Mouse (Mus musculus) ES-Bruce4 (cell line): ENCODE data around the gene Rnf19b. TPM values are rescaled to one million over a fixed set of nuclear protein-coding genes. Genes with fewer than 3 reads are reported as not detected.

Experiments
- H3K27ac ChIP-seq: 2 replicates; pipeline ENCODE4 v1.5.1; 2012; ENCODE audit warnings: low read length, inconsistent platforms; ENCODE audit not compliant: insufficient read depth
- H3K27me3 ChIP-seq: 2 replicates; pipeline ENCODE4 v1.6.1; 2012; ENCODE audit warnings: mild to moderate bottlenecking, low read length, inconsistent platforms; ENCODE audit not compliant: control insufficient read depth, poor library complexity, insufficient read depth, severe bottlenecking
- H3K36me3 ChIP-seq: 2 replicates; pipeline ENCODE4 v1.6.1; 2012; ENCODE audit warnings: inconsistent platforms, mild to moderate bottlenecking, low read length, moderate library complexity; ENCODE audit not compliant: control insufficient read depth, poor library complexity, insufficient read depth, severe bottlenecking
- H3K4me1 ChIP-seq: one replicate; pipeline ENCODE4 v1.8.1; 2011; ENCODE audit warnings: low read length; ENCODE audit not compliant: control insufficient read depth, insufficient read depth
- H3K4me3 ChIP-seq: 2 replicates; pipeline ENCODE4 v1.5.1; 2011; ENCODE audit warnings: low read depth, mild to moderate bottlenecking, low read length
- H3K9ac ChIP-seq: 2 replicates; pipeline ENCODE4 v1.6.1; 2012; ENCODE audit warnings: low read depth, mild to moderate bottlenecking, inconsistent platforms; ENCODE audit not compliant: poor library complexity, severe bottlenecking
- H3K9me3 ChIP-seq: replicated peaks from 2 replicates; pipeline ENCODE4 v1.6.1; 2012; ENCODE audit warnings: mild to moderate bottlenecking, low read length, inconsistent platforms; ENCODE audit not compliant: control insufficient read depth, poor library complexity, insufficient read depth, severe bottlenecking
- CTCF ChIP-seq: IDR thresholded peaks from one replicate; pipeline ENCODE4 v1.8.1; 2011; ENCODE audit warnings: low read depth, low read length
- EP300 ChIP-seq: IDR thresholded peaks from 2 replicates; pipeline ENCODE4 v1.6.1; 2011; ENCODE audit warnings: low read depth, low read length; ENCODE audit not compliant: insufficient read depth
- POLR2A ChIP-seq: IDR thresholded peaks from one replicate; pipeline ENCODE4 v1.8.1; 2011; ENCODE audit warnings: low read length; ENCODE audit not compliant: insufficient read depth
- polyA plus RNA-seq: library from polyadenylated mRNA; stranded (reverse); fragments of >200 nt; gene quantifications from 2 replicates; pipeline ENCODE4 v1.2.4, GENCODE M21; 2011; ENCODE audit warnings: low read depth; ENCODE audit not compliant: missing spikeins, insufficient read depth, insufficient read length

Gene Rnf19b
- polyA plus RNA-seq, 1 experiment = 43.4 TPM

- H3K9me3 ChIP-seq = no peaks in the 10 kb centered on the region
- peak overlapping the region; percentile 32 for H3K27ac ChIP-seq
- peak overlapping the region; percentile 46 for H3K9ac ChIP-seq
- no peaks in the 10 kb centered on the region for H3K27me3 ChIP-seq
- H3K4me1 ChIP-seq = no peaks in the 10 kb centered on the region
- H3K4me3 ChIP-seq = peak overlapping the region; percentile 42
- TF ChIP-seq POLR2A (no peak), CTCF (peak; percentile 74), EP300 (0 out of 2 replicates have a peak, but pooled peaks have one; percentile 7)
- no peaks in the 10 kb centered on the region for H3K36me3 ChIP-seq
Observed at GRCm38 (mm10) chr4:129130149-129130548, 72.1 kb downstream of the Rnf19b start.

GRCm38 (mm10) chr4:129130755-129131303, 72.8 kb downstream of the Rnf19b start:
- Histone ChIP-seq H3K36me3 (no peaks in the 10 kb centered on the region), H3K27me3 (no peaks in the 10 kb centered on the region), H3K27ac (no peak overlapping the region), H3K4me1 (no peaks in the 10 kb centered on the region), H3K9me3 (no peaks in the 10 kb centered on the region), H3K9ac (peak overlapping the region; percentile 72), H3K4me3 (peak overlapping the region; percentile 84)
- no peak for TF ChIP-seq POLR2A
- TF ChIP-seq EP300 = no peak
- no peak for TF ChIP-seq CTCF

DNA sequence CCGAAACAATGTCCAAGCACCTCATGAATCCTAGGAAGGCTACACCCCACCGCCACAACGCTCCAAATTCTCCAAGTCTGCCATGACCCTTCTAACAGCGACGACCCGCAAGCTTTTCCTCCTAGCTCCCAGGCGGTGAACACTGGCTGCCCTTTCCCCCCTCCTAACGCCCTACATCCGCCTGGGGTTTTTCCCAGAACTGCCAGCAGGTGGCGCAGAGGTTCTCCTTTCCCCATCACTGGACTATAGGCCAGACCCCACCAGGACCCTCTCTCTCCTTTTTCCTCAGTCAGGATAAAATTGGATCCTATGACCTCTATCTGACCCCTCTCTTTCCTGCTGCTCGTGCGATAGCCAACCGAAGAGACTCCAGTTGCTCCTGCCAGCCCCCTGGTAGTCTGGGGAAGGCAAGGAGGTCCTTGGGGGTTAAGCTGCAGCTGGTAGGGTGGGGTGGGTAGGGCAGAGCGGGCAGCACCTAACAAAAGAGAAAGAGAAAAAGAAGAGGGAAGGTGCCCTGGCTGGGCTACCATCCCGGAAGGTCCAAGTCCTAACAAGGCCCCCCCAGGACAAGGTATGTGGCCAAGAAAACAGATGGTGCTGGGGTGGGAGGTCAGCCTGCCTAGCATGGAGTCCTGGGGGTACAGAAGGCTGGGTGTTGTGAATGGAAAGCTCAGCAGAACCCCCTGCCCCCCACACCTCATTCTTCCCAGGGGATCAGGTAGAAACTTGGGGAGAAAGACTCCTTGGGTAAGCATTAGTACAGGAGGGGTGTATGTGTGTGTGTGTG, 76.9 kb downstream of the Rnf19b start:
- no peaks in the 10 kb centered on the region for H3K4me1 ChIP-seq
- peaks cover 3% of the 10 kb centered on the region; the same call in 1 of the 2 replicates for H3K27me3 ChIP-seq
- TF ChIP-seq EP300 (no peak), CTCF (peak; percentile 93)
- no peaks in the 10 kb centered on the region for H3K36me3 ChIP-seq
- H3K9ac ChIP-seq = no peak overlapping the region
- no peaks in the 10 kb centered on the region for H3K9me3 ChIP-seq
- H3K4me3 ChIP-seq = no peak overlapping the region
- H3K27ac ChIP-seq = no peak overlapping the region

Other genes with a start within 250 kb of the Rnf19b start
- 1.9 and 2.8 TPM in 2 replicates for gene Trim62, start 174.7 kb upstream of the Rnf19b start, polyA plus RNA-seq
- 31.9 and 32.9 TPM in 2 replicates for gene Azin2, start 95.8 kb upstream of the Rnf19b start, polyA plus RNA-seq
- gene Ak2, start 66.3 kb upstream of the Rnf19b start, polyA plus RNA-seq = 204 and 208 TPM in 2 replicates
- 6.9 and 8.9 TPM in 2 replicates for gene Tmem54, start 47.3 kb downstream of the Rnf19b start, polyA plus RNA-seq
- 0.88 and 1.5 TPM in 2 replicates for gene Hpca, start 63.8 kb downstream of the Rnf19b start, polyA plus RNA-seq
- 2.7 and 3.3 TPM in 2 replicates for gene Fndc5, start 78.7 kb downstream of the Rnf19b start, polyA plus RNA-seq
- 80.0 and 83.5 TPM in 2 replicates for gene S100pbp, start 131.5 kb downstream of the Rnf19b start, polyA plus RNA-seq
- 90.6 and 99.8 TPM in 2 replicates for gene Yars, start 131.5 kb downstream of the Rnf19b start, polyA plus RNA-seq
- 50.2 and 55.1 TPM in 2 replicates for gene C77080, start 203.1 kb downstream of the Rnf19b start, polyA plus RNA-seq
- 0.87 and 0.90 TPM in 2 replicates for gene Sync, start 229.3 kb downstream of the Rnf19b start, polyA plus RNA-seq